Mouse (Mus musculus) embryonic facial prominence, embryonic 11.5 days (tissue): ENCODE measurements around the gene Tigd3. TPM values are rescaled to one million over a fixed set of nuclear protein-coding genes. Genes with fewer than 3 reads are reported as not detected.

Experiments
- ATAC-seq: fragments of 200-750 bp; cut with Nextera tagmentation; replicated peaks from 2 replicates; pipeline ENCODE4 v1.8.0; 2017; ENCODE audit warnings: low read depth; ENCODE audit not compliant: insufficient number of reproducible peaks, low FRiP score, low TSS enrichment
- DNase-seq: peaks from one replicate; pipeline ENCODE4 v3.0.0-alpha.2; 2015; ENCODE audit warnings: low spot score
- H3K27ac ChIP-seq: fragments of 300-500 bp; sonication (generic); replicated peaks from 2 replicates; pipeline ENCODE4 v1.5.1; 2014; ENCODE audit warnings: mild to moderate bottlenecking, low read depth, low read length, control low read depth
- H3K27me3 ChIP-seq: fragments of 300-500 bp; sonication (generic); 2 replicates; pipeline ENCODE4 v1.6.1; 2014; ENCODE audit warnings: mild to moderate bottlenecking, low read length, moderate library complexity, mixed read lengths; ENCODE audit not compliant: control insufficient read depth, insufficient read depth
- H3K36me3 ChIP-seq: fragments of 300-500 bp; sonication (generic); replicated peaks from 2 replicates; pipeline ENCODE4 v1.6.1; 2014; ENCODE audit warnings: low read depth, mild to moderate bottlenecking, low read length, moderate library complexity, mixed read lengths; ENCODE audit not compliant: control insufficient read depth, insufficient read depth
- H3K4me1 ChIP-seq: fragments of 300-500 bp; sonication (generic); 2 replicates; pipeline ENCODE4 v1.6.1; 2014; ENCODE audit warnings: low read length, mixed read lengths; ENCODE audit not compliant: control insufficient read depth, insufficient read depth
- H3K4me2 ChIP-seq: fragments of 300-500 bp; sonication (generic); 2 replicates; pipeline ENCODE4 v1.6.1; 2014; ENCODE audit warnings: low read depth, mild to moderate bottlenecking, control low read depth, low read length, moderate library complexity
- H3K4me3 ChIP-seq: fragments of 300-500 bp; sonication (generic); 2 replicates; pipeline ENCODE4 v1.5.1; 2014; ENCODE audit warnings: low read depth, low read length, control low read depth
- H3K9ac ChIP-seq: fragments of 300-500 bp; sonication (generic); replicated peaks from 2 replicates; pipeline ENCODE4 v1.6.1; 2014; ENCODE audit warnings: mild to moderate bottlenecking, control low read depth, low read length
- H3K9me3 ChIP-seq: fragments of 300-500 bp; sonication (generic); replicated peaks from 2 replicates; pipeline ENCODE4 v1.6.1; 2016; ENCODE audit warnings: mild to moderate bottlenecking, low read length, inconsistent platforms, mixed read lengths; ENCODE audit not compliant: control insufficient read depth
- WGBS: fragments of 180-500 bp; shearing (Covaris S2); extraction: QIAGEN DNeasy Blood & Tissue Kit; methylation state at CpG from one replicate; pipeline ENCODE4 v1.1.7; 2014; 5-methylcytosine and 5-hydroxymethylcytosine counted together
- polyA plus RNA-seq: library from polyadenylated mRNA; unstranded; fragments of >200 nt; fragmentation: Nextera tagmentation; extraction: Ambion mirVana; gene quantifications from 2 replicates; pipeline ENCODE4 v1.2.1, GENCODE M21; 2014

Gene Tigd3
- polyA plus RNA-seq, 1 experiment from 2014 or later, result 4.3 TPM

- no peak for ATAC-seq
- Histone ChIP-seq H3K4me1 (peaks cover 3% of the 10 kb centered on the region), H3K27ac (no peak overlapping the region), H3K36me3 (no peaks in the 10 kb centered on the region), H3K4me2 (no peak overlapping the region), H3K27me3 (no peaks in the 10 kb centered on the region), H3K9me3 (no peaks in the 10 kb centered on the region), H3K4me3 (no peak overlapping the region), H3K9ac (0 out of 2 replicates have a peak overlapping the region, but pooled peaks have one; percentile 4)
- no peak for DNase-seq
- WGBS, result 58% methylated on average over 5 of the region's 5 CpGs
Measured at GRCm38 (mm10) chr19:5841999-5842784, 51.8 kb downstream of the Tigd3 start.

- H3K4me3 ChIP-seq, result no peak overlapping the region
- H3K4me1 ChIP-seq, result peaks cover 2% of the 10 kb centered on the region; the same call in 1 of the 2 replicates
- no peaks in the 10 kb centered on the region for H3K9me3 ChIP-seq
- no peak overlapping the region for H3K27ac ChIP-seq
- H3K36me3 ChIP-seq, result no peaks in the 10 kb centered on the region
- no peak overlapping the region for H3K4me2 ChIP-seq
- no peak for ATAC-seq
- H3K27me3 ChIP-seq, result no peaks in the 10 kb centered on the region
- H3K9ac ChIP-seq, result no peak overlapping the region
- WGBS, result 53% methylated on average over 4 of the region's 4 CpGs
- no peak for DNase-seq
Measured at GRCm38 (mm10) chr19:5841389-5841946, 52.5 kb downstream of the Tigd3 start.

Other genes starting within 250 kb of the Tigd3 start
- gene Sipa1, start 230.4 kb downstream of the Tigd3 start, polyA plus RNA-seq, result 12.4 and 13.2 TPM in 2 replicates
- 13.1 and 14.6 TPM in 2 replicates for gene Map3k11, start 205.4 kb downstream of the Tigd3 start, polyA plus RNA-seq
- 17.5 and 22.0 TPM in 2 replicates for gene Pcnx3, start 205.2 kb downstream of the Tigd3 start, polyA plus RNA-seq
- gene Kcnk7, start 189.8 kb downstream of the Tigd3 start, polyA plus RNA-seq, result not detected in 2 replicates
- 4.5 and 5.5 TPM in 2 replicates for gene Ehbp1l1, start 167.8 kb downstream of the Tigd3 start, polyA plus RNA-seq
- gene Fam89b, start 164.5 kb downstream of the Tigd3 start, polyA plus RNA-seq, result 137 and 151 TPM in 2 replicates
- gene Ltbp3, start 153.2 kb downstream of the Tigd3 start, polyA plus RNA-seq, result 5.9 and 9.5 TPM in 2 replicates
- gene Scyl1, start 122.7 kb downstream of the Tigd3 start, polyA plus RNA-seq, result 53.9 and 55.0 TPM in 2 replicates
- 15.8 and 17.6 TPM in 2 replicates for gene Frmd8, start 18.9 kb downstream of the Tigd3 start, polyA plus RNA-seq
- 0.87 and 1.1 TPM in 2 replicates for gene Slc25a45, start 16.3 kb downstream of the Tigd3 start, polyA plus RNA-seq
- gene Dpf2, start 18.9 kb upstream of the Tigd3 start, polyA plus RNA-seq, result 202 and 213 TPM in 2 replicates
- gene Cdc42ep2, start 30.7 kb upstream of the Tigd3 start, polyA plus RNA-seq, result 2.4 and 2.7 TPM in 2 replicates
- gene Pola2, start 70.1 kb upstream of the Tigd3 start, polyA plus RNA-seq, result 91.0 and 97.6 TPM in 2 replicates
- gene Slc22a20, start 92.0 kb upstream of the Tigd3 start, polyA plus RNA-seq, result not detected in 2 replicates
- gene Capn1, start 121.7 kb upstream of the Tigd3 start, polyA plus RNA-seq, result 4.5 and 5.0 TPM in 2 replicates
- 18.8 and 20.2 TPM in 2 replicates for gene Syvn1, start 152.4 kb upstream of the Tigd3 start, polyA plus RNA-seq
- gene Mrpl49, start 163.6 kb upstream of the Tigd3 start, polyA plus RNA-seq, result 96.6 and 100 TPM in 2 replicates
- gene Fau, start 163.7 kb upstream of the Tigd3 start, polyA plus RNA-seq, result 773 and 801 TPM in 2 replicates
- gene Znhit2, start 167.0 kb upstream of the Tigd3 start, polyA plus RNA-seq, result 40.8 and 44.2 TPM in 2 replicates
- 26.0 and 26.3 TPM in 2 replicates for gene Tm7sf2, start 174.2 kb upstream of the Tigd3 start, polyA plus RNA-seq
- 41.1 and 44.4 TPM in 2 replicates for gene Vps51, start 183.1 kb upstream of the Tigd3 start, polyA plus RNA-seq
- not detected in 2 replicates for gene Tmem262, start 185.9 kb upstream of the Tigd3 start, polyA plus RNA-seq
- gene Gm28374, start 188.1 kb upstream of the Tigd3 start, polyA plus RNA-seq, result 1.7 TPM in 1 of 2 replicates, not detected in the other
- gene Zfpl1, start 190.8 kb upstream of the Tigd3 start, polyA plus RNA-seq, result 60.7 and 69.9 TPM in 2 replicates
- 59.2 and 65.2 TPM in 2 replicates for gene Cdca5, start 190.8 kb upstream of the Tigd3 start, polyA plus RNA-seq
- not detected in 2 replicates for gene AC131692.1, start 200.3 kb upstream of the Tigd3 start, polyA plus RNA-seq
- gene Naaladl1, start 211.6 kb upstream of the Tigd3 start, polyA plus RNA-seq, result 0.21 and 0.49 TPM in 2 replicates
- gene Sac3d1, start 224.5 kb upstream of the Tigd3 start, polyA plus RNA-seq, result 60.7 and 68.3 TPM in 2 replicates
- gene Snx15, start 234.2 kb upstream of the Tigd3 start, polyA plus RNA-seq, result 25.4 and 30.7 TPM in 2 replicates
- not detected in 2 replicates for gene Batf2, start 246.8 kb upstream of the Tigd3 start, polyA plus RNA-seq
- 72.8 and 81.4 TPM in 2 replicates for gene Arl2, start 247.4 kb upstream of the Tigd3 start, polyA plus RNA-seq